Mouse (Mus musculus) CD8-positive naive resting alpha-beta T cell, adult 2 months (primary cell): ENCODE data around the gene Ppp6r2.

Experiments used
- DNase-seq, 2 experiments: peaks; one replicate each; pipeline ENCODE4 v3.0.0; 2022; ENCODE audit warnings: low read depth in 2 of 2, low spot score in 2 of 2

Ppp6r2 gene

GRCm38 (mm10) chr15:89307461-89307860, 96.1 kb downstream of the Ppp6r2 start:
- DNase-seq: no peak

DNA sequence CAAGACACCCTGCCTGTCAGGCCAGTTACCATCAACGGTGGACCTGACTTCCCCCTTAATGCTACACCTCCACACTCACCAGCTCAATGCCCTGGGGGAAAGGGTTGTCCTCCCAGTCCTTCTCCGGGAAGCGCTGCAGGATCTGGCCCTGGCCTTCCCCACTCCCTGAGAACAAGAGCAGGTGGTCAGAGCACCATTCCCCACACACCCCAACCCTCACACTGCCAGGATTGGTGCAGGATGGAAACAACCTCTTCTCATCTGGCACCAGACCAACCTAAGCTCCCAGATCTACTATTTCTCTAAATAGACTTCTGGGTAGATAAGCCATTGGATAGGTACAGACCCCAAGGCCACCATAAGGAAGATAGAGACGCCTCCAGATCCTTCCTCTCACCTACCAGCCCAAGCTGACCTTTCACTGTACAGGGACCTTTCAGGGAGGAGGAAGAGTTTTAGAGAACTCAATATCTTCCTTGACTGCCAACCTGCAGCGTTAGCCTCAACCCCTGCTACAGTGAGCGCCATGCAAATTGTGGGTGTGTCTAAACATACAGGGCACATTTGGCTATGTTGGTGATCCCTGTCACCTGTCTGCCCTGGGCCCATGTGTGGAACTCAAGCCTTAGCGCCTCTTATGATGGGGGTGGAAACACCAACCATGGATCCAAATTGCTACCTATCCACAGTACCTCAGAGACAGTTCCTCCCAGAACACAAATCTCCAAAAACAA, 97.2 kb downstream of the Ppp6r2 start:
- no peak for DNase-seq

GRCm38 (mm10) chr15:89309962-89310498, 98.7 kb downstream of the Ppp6r2 start:
- DNase-seq: peak; percentile 69 to 79

GRCm38 (mm10) chr15:89313359-89313758, 102.0 kb downstream of the Ppp6r2 start:
- no peak for DNase-seq

GRCm38 (mm10) chr15:89314107-89314506, 102.8 kb downstream of the Ppp6r2 start:
- DNase-seq: no peak

GRCm38 (mm10) chr15:89314511-89315189, 103.3 kb downstream of the Ppp6r2 start:
- DNase-seq: no peak

DNA sequence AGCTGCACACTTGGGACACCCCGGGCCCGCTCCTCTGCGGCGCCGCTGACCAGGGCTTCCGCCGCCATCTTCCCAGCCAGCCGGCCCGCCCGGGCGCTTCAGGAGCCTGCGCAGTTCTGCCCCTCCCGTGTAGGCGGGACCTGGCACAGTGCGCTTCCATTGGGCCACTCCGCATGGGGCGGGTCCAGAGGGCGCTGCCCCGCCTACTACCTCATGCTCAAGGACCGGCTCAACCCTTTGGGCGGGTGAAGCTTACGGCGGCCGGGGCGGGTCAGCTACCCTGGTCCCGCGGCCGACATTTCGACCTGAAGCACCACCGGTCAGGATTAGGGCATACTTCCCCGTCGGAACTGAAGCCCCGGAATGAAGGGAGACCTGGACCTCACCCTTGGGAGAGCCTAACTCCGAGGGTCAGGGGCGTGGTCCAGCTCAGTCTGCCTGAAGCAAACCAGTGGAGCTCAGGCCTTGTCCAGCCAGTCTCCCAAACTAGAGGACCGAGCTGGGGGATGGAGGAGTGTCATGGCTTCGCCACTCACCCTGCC, 103.9 kb downstream of the Ppp6r2 start, which contains the start of gene Sbf1:
Sbf1 (minus strand) TSS at position 122 of the 542 bp plus-strand sequence.
- peak; percentile 91 to 94 for DNase-seq

- peak in 1 of 2 experiments; percentile 28 for DNase-seq
These were observed 104.8 kb downstream of the Ppp6r2 start for GRCm38 (mm10) chr15:89316146-89316545.

GRCm38 (mm10) chr15:89321264-89321663, 109.9 kb downstream of the Ppp6r2 start:
- no peak for DNase-seq

DNA sequence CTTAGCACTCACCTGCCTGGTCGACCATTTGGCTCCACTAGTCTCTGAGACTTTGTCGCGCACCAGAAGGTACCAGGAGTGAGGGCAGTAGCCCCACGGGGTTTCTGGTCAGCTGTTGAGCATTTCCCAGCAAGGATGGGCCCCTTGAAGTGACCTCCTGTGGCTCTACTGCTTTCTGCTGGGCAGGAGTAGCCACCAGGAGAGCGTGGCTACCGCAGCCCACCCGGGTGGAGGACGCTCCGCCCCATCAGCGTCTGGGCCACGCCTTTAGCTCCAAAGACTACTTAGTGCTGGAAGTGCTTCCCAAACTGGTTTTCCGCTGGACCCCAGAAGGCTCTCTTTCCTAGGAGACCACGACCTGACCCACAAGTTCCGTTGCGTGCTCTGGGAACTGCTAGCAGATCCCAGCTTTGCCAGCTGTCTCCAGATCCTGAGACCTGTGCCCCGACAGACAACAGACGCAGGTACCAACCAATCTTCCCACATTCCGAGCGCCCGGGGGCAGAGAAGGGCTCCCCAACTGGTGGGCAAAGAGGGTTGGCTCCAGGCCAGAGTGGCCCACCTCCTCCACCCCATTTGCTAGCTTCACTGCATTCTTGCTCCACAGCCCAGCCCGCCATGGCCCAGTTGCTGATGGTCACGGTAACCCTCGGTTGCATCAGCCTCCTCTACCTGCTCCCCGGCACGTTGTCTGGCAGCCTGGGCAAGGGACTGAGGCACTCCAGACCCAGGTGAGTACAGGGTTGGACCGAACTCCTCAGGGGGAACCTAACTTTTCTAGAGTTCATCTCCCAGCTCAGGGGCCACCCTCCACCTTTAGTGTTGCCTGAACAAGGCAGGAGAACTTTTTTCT, 111.5 kb downstream of the Ppp6r2 start, which contains the start of gene Adm2:
Adm2 (plus strand) TSS at position 51 of the 853 bp plus-strand sequence.
- DNase-seq: no peak

GRCm38 (mm10) chr15:89323656-89324055, 112.3 kb downstream of the Ppp6r2 start:
- no peak for DNase-seq

DNA sequence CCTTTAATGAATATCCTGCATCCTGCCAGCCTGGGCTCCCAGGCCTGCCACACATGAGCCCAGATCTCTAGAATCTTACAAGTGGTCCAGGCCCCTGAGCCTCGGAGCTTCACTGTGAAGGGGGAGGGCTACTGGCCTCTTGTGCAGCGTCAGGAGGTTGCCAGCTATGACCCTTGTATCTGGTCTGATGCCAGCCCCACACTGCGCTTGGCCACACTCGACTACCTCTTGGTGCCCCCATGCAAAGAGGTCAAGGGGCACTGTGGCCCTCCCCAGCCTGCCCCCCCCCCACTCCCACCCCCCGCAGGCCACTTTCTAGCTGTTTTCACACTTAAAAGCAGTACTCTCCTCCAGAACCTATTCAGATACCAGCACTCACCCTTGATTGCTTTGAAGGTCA, 115.1 kb downstream of the Ppp6r2 start:
- DNase-seq: no peak

GRCm38 (mm10) chr15:89334271-89334670, 122.9 kb downstream of the Ppp6r2 start, which contains the start of gene Miox:
TSS of gene Miox (plus strand) at chr15:89334398.
- DNase-seq: no peak

DNA sequence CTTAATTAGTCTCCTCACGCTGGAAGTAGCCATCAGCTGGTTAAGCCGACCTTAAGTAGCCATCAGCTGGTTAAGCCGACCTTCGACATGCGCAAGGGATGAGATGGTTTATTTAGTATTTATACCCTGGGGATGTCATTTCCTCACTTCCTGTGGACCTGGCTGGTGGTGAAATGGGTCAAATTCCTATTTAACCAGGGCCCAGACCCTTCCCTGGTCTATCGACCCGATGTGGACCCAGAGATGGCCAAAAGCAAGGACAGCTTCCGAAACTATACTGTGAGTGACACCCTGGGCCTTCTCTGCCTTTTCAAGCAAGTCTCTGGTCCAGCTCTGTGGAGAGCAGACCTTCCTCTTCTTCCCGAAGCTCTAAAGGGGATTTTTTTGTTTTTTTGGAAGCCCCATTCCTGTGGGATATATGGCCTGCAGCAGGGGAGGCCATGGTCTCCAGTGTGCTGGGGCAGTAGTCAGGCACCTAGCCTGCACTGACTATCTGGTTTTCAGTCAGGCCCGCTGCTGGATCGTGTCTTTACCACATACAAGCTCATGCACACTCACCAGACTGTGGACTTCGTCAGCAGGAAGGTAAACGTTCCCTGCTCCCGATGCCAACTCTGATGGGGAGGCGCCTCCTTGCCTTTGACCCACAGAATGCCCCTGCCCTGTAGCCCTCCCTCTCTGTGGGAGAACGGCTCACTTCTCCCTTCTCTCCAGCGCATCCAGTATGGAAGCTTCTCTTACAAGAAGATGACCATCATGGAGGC, 123.6 kb downstream of the Ppp6r2 start:
- DNase-seq: no peak

- no peak for DNase-seq
These were observed 125.1 kb downstream of the Ppp6r2 start for GRCm38 (mm10) chr15:89336422-89336821.
